Mouse (Mus musculus) spleen, embryonic (tissue): Measurements from ENCODE around the gene Rbms1.

Source experiments
- CTCF ChIA-PET: fragments of 350-600 bp; sonication (Branson Sonifier 250); formaldehyde crosslinking; loops from one replicate; lab custom pipeline; 2022; lab: Charles Lee

The Rbms1 gene

GRCm38 (mm10) chr2:60962671-60963421 is at the start of gene Rbms1:
TSS of gene Rbms1 (minus strand) at chr2:60963192.
- CTCF ChIA-PET, result interaction anchor here (0.6 kb wide), 1 partner anchor 139 kb away, joined by 18 read pairs; no protein-coding TSS in a partner anchor

DNA sequence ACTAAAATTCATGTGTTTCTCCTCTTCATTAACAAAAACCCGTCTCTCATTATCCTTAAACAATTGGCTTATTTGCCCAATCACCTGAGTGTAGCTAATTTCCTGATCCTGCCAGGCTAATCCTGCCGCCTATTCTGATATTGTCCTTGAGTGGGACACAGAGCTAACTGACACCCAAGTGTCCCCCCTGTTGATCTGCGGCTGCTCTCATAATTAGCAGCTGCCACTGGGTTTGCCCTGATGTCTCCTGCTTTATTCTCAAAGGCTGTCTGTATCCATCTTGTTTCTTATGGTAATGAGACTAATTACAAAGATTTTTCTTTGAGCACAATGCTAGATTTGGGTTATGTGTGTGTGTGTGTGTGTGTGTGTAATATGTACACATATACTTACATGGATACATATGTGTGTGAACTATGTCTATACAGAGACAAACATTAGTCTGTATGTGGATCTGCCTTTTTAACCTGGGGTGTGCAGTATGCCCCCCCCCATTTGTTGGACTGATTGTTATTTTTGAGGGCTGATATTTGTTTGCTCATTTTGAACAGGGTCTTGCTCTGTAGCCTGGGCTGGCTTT is 49.3 kb upstream of the Rbms1 start:
- CTCF ChIA-PET, result no interaction called here

GRCm38 (mm10) chr2:60986286-60986685 is 23.3 kb upstream of the Rbms1 start:
- CTCF ChIA-PET, result no interaction called here

- CTCF ChIA-PET, result no interaction called here
These were observed 15.7 kb upstream of the Rbms1 start for GRCm38 (mm10) chr2:60978538-60979313.

DNA sequence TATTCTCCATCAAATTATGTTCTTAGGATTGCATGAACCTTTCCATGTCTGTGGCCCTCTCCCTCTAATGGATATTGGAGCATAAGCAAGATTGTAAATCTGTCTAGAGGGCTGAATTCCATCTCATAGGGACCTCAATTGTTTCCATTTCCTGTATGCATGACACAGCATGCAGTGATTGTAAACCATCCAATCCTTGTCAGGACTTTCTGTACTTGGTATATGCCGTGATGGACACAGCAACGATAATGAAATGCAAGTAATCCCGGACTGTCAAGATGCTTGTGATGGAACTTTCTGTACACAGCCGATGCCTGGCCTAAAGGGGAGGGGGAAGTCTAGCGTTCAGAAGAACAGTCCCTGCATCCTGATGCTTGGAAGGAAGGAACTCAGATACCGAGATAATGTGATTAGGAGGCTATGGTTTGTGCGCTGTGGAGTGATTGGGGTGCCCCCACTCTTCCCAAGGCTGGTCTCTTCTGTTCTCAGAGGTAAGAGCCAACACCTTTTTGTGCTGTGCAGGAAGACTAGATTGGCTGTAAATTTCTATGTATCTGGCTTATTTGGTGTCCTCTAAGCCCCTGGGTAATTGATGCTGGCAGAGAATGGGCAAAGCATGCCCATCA is 9.3 kb upstream of the Rbms1 start:
- CTCF ChIA-PET, result no interaction called here

DNA sequence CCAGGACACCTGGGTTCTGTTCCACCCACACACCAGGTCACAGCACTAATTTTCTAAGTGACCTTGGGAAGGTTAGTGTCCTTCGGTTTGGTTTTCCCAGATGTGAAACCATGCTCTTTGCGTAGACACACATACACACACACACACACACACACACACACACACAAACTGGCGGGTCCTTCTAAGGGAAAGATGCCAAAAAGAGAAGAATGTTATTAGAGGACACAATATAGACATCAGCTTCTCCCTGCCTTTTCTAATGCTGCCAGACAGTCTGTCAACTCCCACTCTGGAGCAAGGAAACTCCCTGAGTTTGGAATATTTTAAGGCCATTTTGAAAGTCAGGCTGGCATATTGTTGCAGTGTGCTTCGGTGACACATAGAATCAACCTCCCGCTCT is 624 bp upstream of the Rbms1 start:
- CTCF ChIA-PET, result no interaction called here

- CTCF ChIA-PET, result no interaction called here
These were observed 856 bp downstream of the Rbms1 start for GRCm38 (mm10) chr2:60962001-60962670.

DNA sequence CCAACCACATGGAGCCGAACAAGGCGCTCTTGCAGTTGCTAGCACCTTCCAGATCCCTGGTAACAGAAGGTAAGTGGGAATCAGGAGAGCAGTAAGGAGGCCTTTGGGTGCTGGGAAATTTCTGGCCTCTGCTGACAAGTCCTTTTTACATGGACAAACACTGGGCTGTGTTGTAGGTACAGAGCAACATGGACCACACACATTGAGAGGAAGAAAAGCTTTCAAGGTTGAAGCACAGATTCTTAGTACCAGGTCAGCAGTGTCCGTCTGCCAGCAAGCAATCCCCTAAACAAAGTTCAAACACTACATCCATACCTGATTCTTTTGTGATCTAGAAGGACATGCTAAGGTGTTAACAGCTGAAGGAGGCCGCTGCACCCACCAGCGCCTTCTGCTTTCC is 1.7 kb downstream of the Rbms1 start:
- CTCF ChIA-PET, result no interaction called here

DNA sequence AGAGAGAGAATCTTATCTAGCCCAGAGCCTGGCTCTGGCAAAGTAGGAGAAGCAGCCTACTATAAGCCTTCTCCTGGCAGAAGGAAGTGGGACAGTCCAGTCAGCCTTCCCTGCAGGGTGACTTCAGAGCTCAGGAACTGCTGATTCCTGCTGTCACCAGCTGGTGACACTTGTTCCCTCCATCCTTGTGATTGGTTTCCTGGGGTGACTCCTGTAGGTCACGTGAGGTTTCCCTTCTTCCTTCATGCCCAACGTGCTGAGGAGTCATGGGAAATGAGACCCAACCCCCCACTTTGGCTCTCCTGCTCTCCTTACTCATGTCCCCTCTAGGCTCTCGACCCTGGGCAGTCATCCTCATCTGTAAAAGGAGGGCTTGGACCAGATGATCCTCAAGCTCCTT is 14.8 kb downstream of the Rbms1 start:
- CTCF ChIA-PET, result no interaction called here

- CTCF ChIA-PET, result no interaction called here
These were observed 15.2 kb downstream of the Rbms1 start for GRCm38 (mm10) chr2:60947817-60948216.

DNA sequence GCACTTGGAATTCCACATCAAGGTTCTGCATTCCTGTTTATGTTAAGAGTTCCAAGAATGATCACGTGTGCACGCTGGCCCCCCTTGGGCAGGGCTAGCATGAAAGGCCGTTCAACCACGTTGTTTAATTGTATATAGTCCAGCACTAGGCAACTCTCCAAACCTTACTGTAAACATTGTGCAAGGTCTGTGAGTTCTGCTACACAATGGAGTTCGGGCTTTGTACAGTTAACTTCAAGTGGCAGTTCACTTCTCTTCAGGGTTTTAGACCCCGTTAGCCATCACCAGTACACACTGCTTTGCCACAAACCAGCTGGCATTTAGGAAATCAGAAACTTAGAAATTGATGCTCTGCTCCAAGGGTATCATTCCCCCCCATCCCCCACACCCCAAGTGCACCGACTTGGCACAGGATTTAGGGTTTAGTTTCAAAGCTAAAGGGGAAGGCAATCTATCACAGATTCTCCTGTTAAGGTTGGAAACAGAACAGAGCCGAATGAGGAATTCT is 22.5 kb downstream of the Rbms1 start:
- CTCF ChIA-PET, result no interaction called here

GRCm38 (mm10) chr2:60939957-60940356 is 23.0 kb downstream of the Rbms1 start:
- CTCF ChIA-PET, result no interaction called here

DNA sequence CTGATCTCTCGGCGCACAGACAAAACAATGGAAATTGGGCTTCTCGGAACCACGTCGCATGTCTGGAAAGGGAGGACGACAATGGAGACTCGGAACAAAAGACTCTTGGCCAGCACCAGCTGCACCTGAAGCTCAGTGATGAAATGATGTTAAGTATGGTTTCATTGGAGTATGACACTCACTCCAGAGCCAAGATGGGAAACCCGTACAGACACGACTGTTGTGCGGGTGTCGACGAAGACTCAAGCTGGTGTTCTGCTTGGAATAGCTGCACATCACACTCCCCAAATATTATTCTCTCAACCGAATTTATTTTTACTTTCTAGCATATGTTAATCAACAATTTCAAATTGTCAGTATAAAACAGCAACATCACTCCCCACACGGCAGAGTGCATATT is 26.1 kb downstream of the Rbms1 start:
- CTCF ChIA-PET, result interaction anchor here (0.6 kb wide), 1 partner anchor 77 kb away, joined by 3 read pairs; no protein-coding TSS in a partner anchor

DNA sequence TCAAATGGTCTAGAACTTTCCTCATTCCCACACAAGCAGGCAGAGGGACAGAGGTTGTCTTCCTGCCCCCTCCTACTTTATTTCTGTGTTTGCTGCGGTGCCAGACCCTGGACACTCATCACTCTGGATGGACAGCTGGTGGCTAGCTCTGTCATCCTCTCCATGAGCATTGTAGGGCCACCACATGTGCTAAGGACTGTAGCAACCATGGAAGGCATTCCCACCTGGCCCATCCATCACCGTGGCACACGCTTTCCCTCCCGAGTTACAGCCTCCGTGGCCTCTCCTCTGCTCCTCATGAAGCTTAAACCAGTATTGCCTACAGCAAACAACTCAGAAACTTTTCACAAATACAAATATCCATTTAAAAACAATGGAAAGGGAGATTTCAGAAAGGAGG is 34.0 kb downstream of the Rbms1 start:
- CTCF ChIA-PET, result no interaction called here

DNA sequence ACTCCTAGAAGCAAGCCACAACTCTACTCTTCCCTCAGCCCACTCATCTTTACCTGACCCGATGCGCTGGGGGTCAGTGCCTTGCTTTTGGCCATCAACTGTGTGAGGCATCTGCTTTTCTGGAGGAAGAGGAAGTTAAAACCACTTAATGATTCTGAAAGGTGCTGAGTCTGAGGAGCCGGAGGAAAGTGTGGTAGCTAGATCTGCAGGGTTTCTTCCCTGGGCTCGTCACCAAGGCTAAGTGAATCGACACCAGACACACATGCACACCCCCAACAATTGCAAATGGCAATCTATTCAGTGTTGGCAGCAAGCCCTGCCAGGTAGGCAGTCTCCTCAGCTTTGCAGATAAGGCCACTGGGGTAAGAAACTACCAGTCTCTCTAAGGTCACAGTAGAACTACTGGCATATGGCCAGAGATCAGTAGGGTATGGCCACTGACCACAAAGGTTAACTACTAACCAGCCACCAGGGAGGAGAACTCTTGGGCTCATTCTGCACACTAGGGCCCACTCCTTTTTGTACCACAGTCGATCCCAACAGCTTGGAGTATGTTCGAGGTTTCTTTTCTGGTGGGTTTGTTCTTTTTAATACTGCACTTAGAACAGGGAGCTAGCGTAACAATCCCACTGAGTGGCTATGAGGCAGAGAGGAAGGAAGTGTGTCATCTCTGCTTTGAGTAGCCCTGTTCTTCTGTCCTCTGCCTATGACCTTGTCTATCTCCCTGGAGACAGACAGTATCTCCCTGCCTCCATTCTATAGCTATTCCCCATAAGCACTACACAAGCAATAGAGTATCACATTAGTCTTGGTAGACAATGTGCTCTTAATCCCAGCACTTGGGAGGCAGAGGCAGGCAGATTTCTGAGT is 34.9 kb downstream of the Rbms1 start:
- CTCF ChIA-PET, result no interaction called here

DNA sequence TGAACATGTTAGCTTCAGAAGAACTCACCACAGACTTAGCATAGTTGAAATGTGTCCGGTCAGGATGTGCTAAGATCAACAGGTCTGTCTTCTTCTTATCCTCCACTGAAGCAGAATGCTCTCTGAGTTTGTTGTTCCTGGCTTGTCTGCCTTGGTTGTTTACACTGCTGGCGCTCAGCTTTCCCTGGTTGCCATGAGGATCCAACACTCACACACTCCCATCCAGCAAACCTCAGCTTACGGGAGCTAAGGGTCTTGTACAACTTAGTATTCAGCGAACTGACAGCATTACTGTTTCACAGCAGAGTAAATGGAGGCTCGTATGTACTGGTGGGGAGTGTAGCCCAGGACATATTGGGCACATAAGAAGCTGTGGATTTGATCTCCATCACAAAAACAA is 37.9 kb downstream of the Rbms1 start:
- CTCF ChIA-PET, result no interaction called here

GRCm38 (mm10) chr2:60923756-60924544 is 39.0 kb downstream of the Rbms1 start:
- CTCF ChIA-PET, result no interaction called here

DNA sequence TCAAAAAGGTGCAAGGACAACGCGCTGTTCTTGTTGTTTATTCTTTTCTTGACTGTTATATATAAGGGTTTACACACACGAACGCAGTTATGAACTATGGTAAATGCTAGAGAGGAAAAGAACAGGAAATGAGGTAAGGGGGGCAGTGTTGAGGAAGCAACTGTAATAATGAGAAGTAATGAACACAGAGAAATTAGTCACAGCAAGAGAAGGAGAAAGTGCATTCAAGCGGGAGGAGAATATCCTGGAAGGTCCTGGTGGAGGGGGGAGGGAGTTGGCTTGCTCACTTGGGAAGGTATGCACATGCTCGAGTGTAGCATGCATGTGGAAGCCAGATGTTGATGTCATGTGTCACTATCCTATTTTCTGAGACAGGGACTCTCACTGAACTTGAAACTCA is 39.9 kb downstream of the Rbms1 start:
- CTCF ChIA-PET, result no interaction called here

GRCm38 (mm10) chr2:60922351-60922750 is 40.6 kb downstream of the Rbms1 start:
- CTCF ChIA-PET, result no interaction called here

DNA sequence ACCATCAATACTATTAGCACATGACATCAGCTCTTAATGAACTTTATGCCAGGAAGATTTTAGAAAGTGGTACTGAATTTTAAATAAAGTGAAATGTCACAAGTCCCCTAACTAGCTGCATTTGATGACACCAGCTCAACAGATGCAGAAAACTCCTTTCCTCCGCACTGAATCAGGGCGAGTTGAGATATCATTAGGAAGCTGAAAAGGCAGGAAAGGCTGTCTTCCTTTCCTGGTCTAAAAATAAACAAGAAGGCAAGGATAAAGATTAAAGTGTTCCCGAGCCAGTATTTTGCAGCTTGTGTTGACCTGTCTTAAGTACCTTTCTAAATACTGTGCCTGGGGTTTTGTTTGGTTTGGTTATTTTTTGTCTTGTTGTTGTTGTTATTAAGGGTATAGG is 42.9 kb downstream of the Rbms1 start:
- CTCF ChIA-PET, result interaction anchor here (0.6 kb wide), 1 partner anchor 1706 kb away, joined by 3 read pairs; no protein-coding TSS in a partner anchor
